Mouse (Mus musculus): ENCODE measurements around the gene Smndc1. TPM values are rescaled to one million over a fixed set of nuclear protein-coding genes. Genes with fewer than 3 reads are reported as not detected.
A peak's percentile ranks its signal among the peaks of the same experiment; 100 is the strongest.

The Smndc1 gene
- polyA plus RNA-seq, 1 experiment from 2014 or later, result 16.8 TPM

GRCm38 (mm10) chr19:53364551-53364950, 25.8 kb downstream of the Smndc1 start:
- H3K27ac ChIP-seq (replicated peaks), result no peak overlapping the region
- no peak overlapping the region for H3K9ac ChIP-seq
- H3K4me2 ChIP-seq, result no peak overlapping the region
- ATAC-seq (ENCODE audit: insufficient read depth), result no peak
- 76% methylated on average over 2 of the region's 2 CpGs for WGBS (ENCODE audit: insufficient replicate concordance)
- no peak overlapping the region for H3K4me3 ChIP-seq (replicated peaks)
- H3K4me1 ChIP-seq (replicated peaks), result peaks cover 33% of the 10 kb centered on the region
- H3K9me3 ChIP-seq (replicated peaks), result no peaks in the 10 kb centered on the region
- H3K27me3 ChIP-seq, result no peaks in the 10 kb centered on the region
- H3K36me3 ChIP-seq (replicated peaks), result no peaks in the 10 kb centered on the region

DNA sequence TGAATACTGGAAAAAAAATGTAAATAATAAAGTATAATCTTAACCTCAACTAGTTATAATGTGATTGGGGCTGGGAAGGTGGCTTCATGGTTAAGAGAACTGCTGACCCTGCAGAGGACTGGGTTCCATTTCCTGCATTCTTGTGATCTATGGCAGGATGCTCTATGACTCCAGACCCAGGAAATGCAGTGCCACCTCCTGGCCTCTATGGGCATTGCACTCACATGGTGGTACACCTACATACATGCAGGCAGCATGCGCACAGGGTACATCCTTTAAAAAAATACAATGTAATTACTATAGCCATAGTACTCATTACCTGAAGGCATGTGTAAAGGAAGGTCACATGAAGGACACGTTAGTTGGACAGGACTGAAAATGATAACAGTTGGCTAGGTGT, 27.4 kb downstream of the Smndc1 start:
- Histone ChIP-seq H3K4me1 (replicated peaks) (peaks cover 27% of the 10 kb centered on the region), H3K9ac (no peak overlapping the region), H3K27me3 (no peaks in the 10 kb centered on the region), H3K4me2 (no peak overlapping the region), H3K27ac (replicated peaks) (no peak overlapping the region), H3K9me3 (replicated peaks) (no peaks in the 10 kb centered on the region), H3K36me3 (replicated peaks) (no peaks in the 10 kb centered on the region), H3K4me3 (replicated peaks) (no peak overlapping the region)
- ATAC-seq (ENCODE audit: insufficient read depth), result peak; percentile 50; the same call in 1 of the 2 replicates
- WGBS (ENCODE audit: insufficient replicate concordance), result 38% methylated on average over 2 of the region's 2 CpGs

DNA sequence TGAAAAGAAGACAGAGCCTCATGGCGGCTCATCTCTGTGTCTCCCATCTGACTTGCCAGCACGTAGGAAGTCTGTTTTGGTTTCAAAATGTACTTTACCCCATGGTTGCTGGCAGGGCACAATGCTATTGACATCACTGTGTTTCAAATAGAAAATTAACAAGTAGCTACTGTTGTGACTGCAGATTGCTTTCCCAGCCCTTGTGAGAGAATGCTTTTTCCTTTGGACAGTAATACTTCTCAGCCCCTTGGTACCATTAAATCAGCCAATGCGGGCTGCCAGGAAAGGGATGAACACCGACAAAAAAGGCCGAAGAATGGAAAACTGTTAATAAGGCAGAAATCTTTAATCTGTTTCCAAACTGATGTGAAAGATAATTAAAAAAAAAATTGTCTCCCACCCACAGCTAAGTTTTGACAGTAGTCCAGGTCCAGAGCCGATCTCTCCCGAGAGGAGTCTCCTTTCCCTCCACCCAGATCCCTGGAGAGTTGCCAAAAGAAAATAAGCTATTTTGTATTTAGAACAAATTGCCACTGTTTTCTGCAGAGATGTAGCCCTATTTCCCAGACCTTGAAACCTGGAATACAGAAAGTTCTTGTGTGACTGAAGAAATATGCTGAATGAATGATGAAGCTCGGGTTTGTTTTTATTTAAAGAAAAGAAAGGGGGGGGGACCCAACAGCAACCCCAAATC, 30.0 kb downstream of the Smndc1 start:
- H3K27ac ChIP-seq (replicated peaks), result no peak overlapping the region

GRCm38 (mm10) chr19:53359160-53360033, 31.0 kb downstream of the Smndc1 start:
- H3K27ac ChIP-seq (replicated peaks), result 0 out of 2 replicates have a peak overlapping the region, but pooled peaks have one; percentile 14

More for the DNA sequence above, 30.0 kb downstream of the Smndc1 start:
- peaks cover 22% of the 10 kb centered on the region for H3K4me1 ChIP-seq (replicated peaks)
- H3K36me3 ChIP-seq (replicated peaks), result 0 out of 2 replicates have a peak, but pooled peaks cover 5% of the 10 kb centered on the region
- H3K4me3 ChIP-seq (replicated peaks), result no peak overlapping the region
- H3K27me3 ChIP-seq, result no peaks in the 10 kb centered on the region
- H3K9ac ChIP-seq, result no peak overlapping the region
- no peak for ATAC-seq (ENCODE audit: insufficient read depth)
- 76% methylated on average over 8 of the region's 8 CpGs for WGBS (ENCODE audit: insufficient replicate concordance)
- no peak overlapping the region; the same call in 1 of the 2 replicates for H3K4me2 ChIP-seq
- H3K9me3 ChIP-seq (replicated peaks), result no peaks in the 10 kb centered on the region

DNA sequence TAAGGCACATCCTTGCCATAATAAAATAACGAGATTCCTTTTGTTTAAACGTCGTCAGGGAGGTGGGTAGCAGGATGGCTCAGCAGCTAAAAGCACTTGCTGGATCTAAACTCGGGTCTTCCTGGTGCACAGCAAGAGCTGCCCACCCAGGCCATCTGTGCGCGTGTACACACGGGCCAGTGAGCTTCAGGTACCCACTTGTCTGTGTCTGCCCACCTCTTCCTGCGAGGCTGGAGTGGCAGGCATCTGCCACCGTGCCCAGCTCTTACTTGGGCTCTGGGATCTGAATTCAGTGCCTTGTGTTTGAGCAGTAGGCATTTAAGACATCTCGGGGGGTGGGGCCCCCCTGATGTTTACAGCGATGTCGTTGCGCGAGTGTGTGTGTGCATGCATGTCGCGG, 35.3 kb downstream of the Smndc1 start:
- Histone ChIP-seq H3K4me1 (replicated peaks) (peaks cover 8% of the 10 kb centered on the region), H3K27me3 (no peaks in the 10 kb centered on the region), H3K4me2 (no peak overlapping the region), H3K4me3 (replicated peaks) (no peak overlapping the region), H3K9ac (no peak overlapping the region), H3K9me3 (replicated peaks) (no peaks in the 10 kb centered on the region), H3K36me3 (replicated peaks) (peaks cover 21% of the 10 kb centered on the region), H3K27ac (replicated peaks) (no peak overlapping the region)
- ATAC-seq (ENCODE audit: insufficient read depth), result no peak
- WGBS (ENCODE audit: insufficient replicate concordance), result 85% methylated on average over 16 of the region's 16 CpGs

More at GRCm38 (mm10) chr19:53359160-53360033, 31.0 kb downstream of the Smndc1 start:
- 0 out of 2 replicates have a peak, but pooled peaks cover 5% of the 10 kb centered on the region for H3K36me3 ChIP-seq (replicated peaks)
- H3K4me2 ChIP-seq, result peak overlapping the region; percentile 24; the same call in 1 of the 2 replicates
- H3K4me3 ChIP-seq (replicated peaks), result no peak overlapping the region
- peaks cover 22% of the 10 kb centered on the region for H3K4me1 ChIP-seq (replicated peaks)
- H3K9ac ChIP-seq, result no peak overlapping the region
- H3K9me3 ChIP-seq (replicated peaks), result no peaks in the 10 kb centered on the region
- H3K27me3 ChIP-seq, result no peaks in the 10 kb centered on the region
- 73% methylated on average over 22 of the region's 22 CpGs for WGBS (ENCODE audit: insufficient replicate concordance)
- no peak for ATAC-seq (ENCODE audit: insufficient read depth)

GRCm38 (mm10) chr19:53354271-53355000, 35.9 kb downstream of the Smndc1 start:
- WGBS (ENCODE audit: insufficient replicate concordance), result 83% methylated on average over 7 of the region's 7 CpGs
- no peaks in the 10 kb centered on the region for H3K27me3 ChIP-seq
- no peak for ATAC-seq (ENCODE audit: insufficient read depth)

GRCm38 (mm10) chr19:53353864-53354263, 36.5 kb downstream of the Smndc1 start:
- no peak overlapping the region for H3K27ac ChIP-seq (replicated peaks)
- H3K9ac ChIP-seq, result no peak overlapping the region
- no peaks in the 10 kb centered on the region for H3K9me3 ChIP-seq (replicated peaks)
- 92% methylated on average over 7 of the region's 7 CpGs for WGBS (ENCODE audit: insufficient replicate concordance)
- ATAC-seq (ENCODE audit: insufficient read depth), result no peak
- H3K4me3 ChIP-seq (replicated peaks), result no peak overlapping the region
- H3K4me2 ChIP-seq, result no peak overlapping the region
- H3K36me3 ChIP-seq (replicated peaks), result peaks cover 25% of the 10 kb centered on the region
- no peaks in the 10 kb centered on the region for H3K4me1 ChIP-seq (replicated peaks)
- H3K27me3 ChIP-seq, result no peaks in the 10 kb centered on the region

More at GRCm38 (mm10) chr19:53354271-53355000, 35.9 kb downstream of the Smndc1 start:
- Histone ChIP-seq H3K9ac (no peak overlapping the region), H3K4me3 (replicated peaks) (no peak overlapping the region), H3K4me1 (replicated peaks) (peaks cover 2% of the 10 kb centered on the region; the same call in 1 of the 2 replicates), H3K36me3 (replicated peaks) (peaks cover 25% of the 10 kb centered on the region), H3K9me3 (replicated peaks) (no peaks in the 10 kb centered on the region), H3K27ac (replicated peaks) (no peak overlapping the region), H3K4me2 (no peak overlapping the region)

GRCm38 (mm10) chr19:53345766-53346165, 44.6 kb downstream of the Smndc1 start:
- no peaks in the 10 kb centered on the region for H3K9me3 ChIP-seq (replicated peaks)
- H3K36me3 ChIP-seq (replicated peaks), result peaks cover 23% of the 10 kb centered on the region
- WGBS (ENCODE audit: insufficient replicate concordance), result 79% methylated on average over 14 of the region's 14 CpGs
- H3K4me3 ChIP-seq (replicated peaks), result no peak overlapping the region
- no peaks in the 10 kb centered on the region for H3K27me3 ChIP-seq
- ATAC-seq (ENCODE audit: insufficient read depth), result no peak
- no peak overlapping the region for H3K9ac ChIP-seq
- no peak overlapping the region for H3K27ac ChIP-seq (replicated peaks)
- H3K4me2 ChIP-seq, result no peak overlapping the region
- H3K4me1 ChIP-seq (replicated peaks), result 0 out of 2 replicates have a peak, but pooled peaks cover 5% of the 10 kb centered on the region

GRCm38 (mm10) chr19:53344062-53344461, 46.3 kb downstream of the Smndc1 start:
- Histone ChIP-seq H3K9me3 (replicated peaks) (no peaks in the 10 kb centered on the region), H3K27me3 (no peaks in the 10 kb centered on the region), H3K4me3 (replicated peaks) (no peak overlapping the region), H3K9ac (no peak overlapping the region), H3K27ac (replicated peaks) (no peak overlapping the region), H3K4me2 (peak overlapping the region; percentile 39), H3K36me3 (replicated peaks) (peaks cover 16% of the 10 kb centered on the region), H3K4me1 (replicated peaks) (peaks cover 15% of the 10 kb centered on the region; the same call in 1 of the 2 replicates)
- 90% methylated on average over 16 of the region's 16 CpGs for WGBS (ENCODE audit: insufficient replicate concordance)
- ATAC-seq (ENCODE audit: insufficient read depth), result no peak

DNA sequence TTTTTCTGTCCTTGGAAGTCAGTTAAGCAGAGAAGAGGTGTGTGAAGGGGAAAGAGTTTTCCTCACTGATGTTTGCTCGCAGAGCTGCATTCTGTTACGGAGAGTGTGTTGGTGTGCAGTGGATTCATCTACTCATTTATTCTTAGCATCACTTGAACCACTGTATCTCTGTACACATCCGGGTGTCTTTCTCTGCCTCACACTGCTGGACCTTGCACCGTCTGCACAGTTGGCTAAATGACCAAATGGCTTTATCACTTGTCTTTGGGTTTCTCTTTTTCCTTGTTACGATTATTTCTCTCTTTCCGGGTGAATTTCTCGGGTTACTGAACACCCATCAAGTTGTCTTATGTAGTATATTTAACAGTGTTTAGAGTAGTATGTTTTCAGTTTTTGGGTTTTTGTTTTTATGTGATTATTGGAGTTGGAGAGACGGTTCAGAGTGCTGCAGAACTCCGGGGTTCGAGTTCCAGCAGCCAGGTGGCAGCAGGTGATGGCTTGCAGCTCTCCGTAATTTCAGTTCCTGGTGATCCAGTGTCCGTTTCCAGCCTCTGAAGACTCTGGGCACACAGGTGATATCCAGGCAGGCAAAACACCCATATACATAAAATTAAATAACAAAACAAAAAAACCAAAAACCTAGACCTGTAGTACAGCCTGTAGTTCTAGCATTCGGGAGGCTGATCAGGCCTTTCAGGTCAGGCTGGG, 47.0 kb downstream of the Smndc1 start:
- Histone ChIP-seq H3K4me1 (replicated peaks) (peaks cover 15% of the 10 kb centered on the region; the same call in 1 of the 2 replicates), H3K36me3 (replicated peaks) (peaks cover 21% of the 10 kb centered on the region), H3K4me3 (replicated peaks) (no peak overlapping the region), H3K4me2 (no peak overlapping the region), H3K9ac (no peak overlapping the region), H3K27ac (replicated peaks) (no peak overlapping the region), H3K27me3 (no peaks in the 10 kb centered on the region), H3K9me3 (replicated peaks) (no peaks in the 10 kb centered on the region)
- no peak for ATAC-seq (ENCODE audit: insufficient read depth)
- 85% methylated on average over 13 of the region's 13 CpGs for WGBS (ENCODE audit: insufficient replicate concordance)

Data from liver, embryonic 15.5 days (tissue).